Mouse (Mus musculus) heart, embryonic 16.5 days (tissue): ENCODE measurements around the gene Vhl. TPM values are rescaled to one million over a fixed set of nuclear protein-coding genes. Genes with fewer than 3 reads are reported as not detected.
A peak's percentile ranks its signal among the peaks of the same experiment; 100 is the strongest.
"Not testable (repeated sequence)": the region's sequence is repeated elsewhere in the genome, so short reads cannot be mapped to it uniquely, and the experiment has no call there.

Experiments
- ATAC-seq: fragments of 200-750 bp; cut with Nextera tagmentation; replicated peaks from 2 replicates; pipeline ENCODE4 v1.8.0; 2017; ENCODE audit warnings: moderate number of reproducible peaks; ENCODE audit not compliant: insufficient read depth, low FRiP score; ENCODE audit errors: extremely low read depth
- H3K27ac ChIP-seq: fragments of 300-500 bp; sonication (generic); 2 replicates; pipeline ENCODE4 v1.5.1; 2014; ENCODE audit warnings: mild to moderate bottlenecking, low read length, control low read depth, moderate library complexity
- H3K27me3 ChIP-seq: fragments of 300-500 bp; sonication (generic); 2 replicates; pipeline ENCODE4 v1.6.1; 2014; ENCODE audit warnings: low read length, mixed read lengths; ENCODE audit not compliant: control insufficient read depth, insufficient read depth
- H3K36me3 ChIP-seq: fragments of 300-500 bp; sonication (generic); 2 replicates; pipeline ENCODE4 v1.6.1; 2014; ENCODE audit not compliant: control insufficient read depth, insufficient read depth
- H3K4me1 ChIP-seq: fragments of 300-500 bp; sonication (generic); 2 replicates; pipeline ENCODE4 v1.6.1; 2014; ENCODE audit warnings: low read length, mixed read lengths; ENCODE audit not compliant: control insufficient read depth, insufficient read depth
- H3K4me2 ChIP-seq: fragments of 300-500 bp; sonication (generic); 2 replicates; pipeline ENCODE4 v1.6.1; 2014; ENCODE audit warnings: low read depth, mild to moderate bottlenecking, control low read depth, low read length
- H3K4me3 ChIP-seq: fragments of 300-500 bp; sonication (generic); 2 replicates; pipeline ENCODE4 v1.5.1; 2014; ENCODE audit warnings: mild to moderate bottlenecking, control low read depth, low read length
- H3K9ac ChIP-seq: fragments of 300-500 bp; sonication (generic); 2 replicates; pipeline ENCODE4 v1.6.1; 2014; ENCODE audit warnings: low read length, control low read depth
- H3K9me3 ChIP-seq: fragments of 300-500 bp; sonication (generic); replicated peaks from 2 replicates; pipeline ENCODE4 v1.6.1; 2016; ENCODE audit warnings: low read length; ENCODE audit not compliant: control insufficient read depth
- WGBS: fragments of 180-500 bp; shearing (Covaris S2); extraction: QIAGEN DNeasy Blood & Tissue Kit; methylation state at CpG from one replicate; pipeline ENCODE4 v1.1.7; 2014; 5-methylcytosine and 5-hydroxymethylcytosine counted together
- polyA plus RNA-seq: library from polyadenylated mRNA; unstranded; fragments of >200 nt; fragmentation: Nextera tagmentation; extraction: Ambion mirVana; gene quantifications from 2 replicates; pipeline ENCODE4 v1.2.1, GENCODE M21; 2015

Gene Vhl
- polyA plus RNA-seq, 1 experiment from 2014 or later = 28.8 TPM

DNA sequence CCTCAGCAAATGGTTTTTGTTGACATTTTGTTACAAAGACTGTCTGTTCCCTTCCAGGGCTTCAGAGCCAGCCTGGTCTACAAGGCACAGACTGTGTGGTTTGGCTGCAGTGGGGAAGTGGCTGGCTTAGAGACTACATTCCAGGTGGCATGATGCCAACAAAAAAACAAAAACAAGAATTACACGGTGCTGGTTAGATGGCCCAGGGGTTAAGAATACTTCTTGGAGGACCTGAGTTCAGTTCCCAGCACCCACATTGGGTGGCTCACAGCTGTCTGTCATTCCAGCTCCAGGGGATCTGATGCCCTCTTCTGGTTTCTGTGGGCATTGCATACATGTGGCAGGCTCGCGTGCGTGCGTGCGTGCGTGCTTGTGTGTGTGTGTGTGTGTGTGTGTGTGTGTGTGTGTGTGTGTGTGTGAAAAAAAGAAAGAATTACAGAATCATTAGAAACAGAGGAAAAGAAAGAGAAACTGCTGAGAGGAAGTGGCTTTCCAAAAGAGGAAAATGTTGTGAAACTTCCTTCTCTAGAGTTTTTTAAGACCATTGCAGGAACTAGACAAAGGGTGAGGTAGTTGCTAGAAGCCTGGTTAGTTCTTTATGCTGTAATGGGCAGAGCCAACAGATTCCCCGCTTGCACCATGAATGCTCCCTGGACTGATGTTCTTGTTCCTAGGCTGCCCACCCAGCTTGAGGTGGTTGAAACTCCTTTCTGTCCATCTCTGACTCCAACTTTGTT is 39.4 kb downstream of the Vhl start:
- H3K4me1 ChIP-seq = peaks cover 28% of the 10 kb centered on the region
- 95% methylated on average over 8 of the region's 8 CpGs for WGBS
- no peak overlapping the region for H3K4me3 ChIP-seq
- no peaks in the 10 kb centered on the region for H3K27me3 ChIP-seq
- H3K27ac ChIP-seq = no peak overlapping the region
- no peak overlapping the region for H3K4me2 ChIP-seq
- 0 out of 2 replicates have a peak, but pooled peaks cover 3% of the 10 kb centered on the region for H3K36me3 ChIP-seq
- no peak for ATAC-seq
- peaks cover 3% of the 10 kb centered on the region for H3K9me3 ChIP-seq
- H3K9ac ChIP-seq = no peak overlapping the region

DNA sequence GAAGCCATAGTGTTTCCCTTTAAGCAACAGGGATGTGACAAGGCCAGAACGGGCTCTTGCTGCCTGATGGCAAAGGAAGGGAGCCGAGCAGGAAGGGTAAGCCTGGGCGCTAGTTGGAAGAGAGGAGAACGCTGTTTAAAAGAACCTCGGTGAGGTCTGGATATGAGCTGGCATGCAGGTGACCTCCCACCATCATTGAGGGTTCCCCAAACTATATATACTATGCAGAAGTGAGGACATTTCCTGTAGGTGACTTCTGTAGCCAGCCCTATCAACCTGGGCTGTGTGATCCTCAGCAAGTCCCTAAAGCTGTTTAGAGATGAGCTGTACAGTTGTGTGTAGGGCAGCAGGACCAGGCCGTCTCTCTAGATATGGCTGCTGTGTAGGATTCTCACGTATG is 40.5 kb downstream of the Vhl start:
- Histone ChIP-seq H3K4me3 (no peak overlapping the region), H3K9me3 (peaks cover 3% of the 10 kb centered on the region), H3K27me3 (no peaks in the 10 kb centered on the region), H3K4me2 (no peak overlapping the region), H3K27ac (no peak overlapping the region), H3K4me1 (peaks cover 33% of the 10 kb centered on the region), H3K9ac (no peak overlapping the region), H3K36me3 (0 out of 2 replicates have a peak, but pooled peaks cover 3% of the 10 kb centered on the region)
- WGBS = 78% methylated on average over 7 of the region's 7 CpGs
- no peak for ATAC-seq

DNA sequence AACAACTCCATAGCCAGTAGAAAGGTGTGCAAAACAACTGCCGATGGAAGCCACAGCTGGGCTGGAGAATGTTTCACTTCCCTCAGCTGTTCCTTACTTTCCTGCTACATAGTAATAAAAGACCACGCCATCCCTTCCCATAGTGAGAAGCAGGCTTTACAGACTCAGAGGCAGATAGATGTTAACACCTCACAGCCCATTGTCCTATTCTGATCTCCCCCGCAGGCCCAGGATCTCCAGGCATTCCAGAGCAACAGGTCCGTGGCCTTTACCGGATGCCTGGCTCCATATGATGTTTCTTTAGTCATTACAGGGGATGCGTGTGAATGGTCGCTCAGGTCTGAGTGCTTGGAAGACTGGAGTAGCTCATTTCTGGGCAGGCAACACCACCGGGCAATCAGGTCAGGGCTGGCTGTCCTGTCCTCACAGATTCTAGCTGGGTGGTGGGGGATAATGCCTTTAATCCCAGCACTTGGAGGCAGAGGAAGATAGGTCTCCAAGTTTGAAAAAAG is 43.9 kb downstream of the Vhl start:
- H3K4me1 ChIP-seq = peaks cover 7% of the 10 kb centered on the region
- peaks cover 9% of the 10 kb centered on the region for H3K9me3 ChIP-seq
- no peaks in the 10 kb centered on the region for H3K27me3 ChIP-seq
- no peak overlapping the region for H3K4me2 ChIP-seq
- ATAC-seq = no peak
- peak overlapping the region; percentile 67 for H3K27ac ChIP-seq
- WGBS = 57% methylated on average over 8 of the region's 8 CpGs
- no peak overlapping the region for H3K9ac ChIP-seq
- no peak overlapping the region for H3K4me3 ChIP-seq
- H3K36me3 ChIP-seq = peaks cover 8% of the 10 kb centered on the region

DNA sequence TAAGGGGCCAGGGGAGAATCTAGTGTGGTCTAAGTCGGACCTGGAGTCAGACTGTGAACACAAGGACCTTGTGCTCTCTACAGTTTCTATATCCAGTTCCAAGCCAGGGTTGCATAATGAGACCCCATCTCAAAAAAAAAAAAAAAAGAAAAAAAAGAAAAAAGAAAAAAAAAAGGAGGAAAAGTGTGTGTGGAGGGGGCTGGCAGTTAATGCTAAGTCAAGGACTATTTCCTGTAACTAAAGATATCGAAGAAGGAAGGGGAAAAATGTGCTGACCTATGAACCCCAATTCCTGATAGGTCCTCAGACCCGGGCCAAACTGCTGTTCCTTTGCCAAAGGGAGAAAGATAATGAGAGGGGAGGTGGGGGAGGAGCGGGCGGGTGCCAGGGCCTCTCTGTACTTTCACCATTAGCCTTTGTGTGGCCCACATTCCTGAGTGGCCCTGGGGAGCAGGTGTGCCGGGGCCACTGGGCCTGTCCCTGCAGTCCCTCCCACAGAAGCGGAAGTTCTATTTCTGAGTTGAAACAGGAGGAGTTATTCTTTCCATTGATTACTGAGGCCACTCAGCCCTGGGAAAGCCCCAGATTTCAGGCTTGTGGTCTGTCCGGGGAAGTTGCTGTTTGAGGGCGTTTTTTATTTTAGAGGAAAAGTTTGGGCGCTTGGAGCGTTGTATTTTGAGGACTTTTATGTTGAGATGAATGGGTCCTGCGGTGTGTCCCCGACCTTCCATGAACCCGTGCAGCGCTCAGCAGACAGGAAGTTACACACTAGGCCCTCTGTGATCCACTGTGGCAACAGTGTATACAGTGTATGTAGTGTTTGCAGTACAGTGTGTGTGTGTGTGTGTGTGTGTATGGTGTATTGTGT is 44.8 kb downstream of the Vhl start:
- H3K4me1 ChIP-seq = peaks cover 7% of the 10 kb centered on the region
- WGBS = 37% methylated on average over 15 of the region's 15 CpGs
- peak overlapping the region; percentile 6; the same call in 1 of the 2 replicates for H3K4me2 ChIP-seq
- no peaks in the 10 kb centered on the region for H3K27me3 ChIP-seq
- H3K36me3 ChIP-seq = peaks cover 5% of the 10 kb centered on the region
- no peak overlapping the region for H3K9ac ChIP-seq
- peak overlapping the region; percentile 71 for H3K27ac ChIP-seq
- ATAC-seq = peak; percentile 66
- no peak overlapping the region for H3K4me3 ChIP-seq
- peaks cover 6% of the 10 kb centered on the region for H3K9me3 ChIP-seq

DNA sequence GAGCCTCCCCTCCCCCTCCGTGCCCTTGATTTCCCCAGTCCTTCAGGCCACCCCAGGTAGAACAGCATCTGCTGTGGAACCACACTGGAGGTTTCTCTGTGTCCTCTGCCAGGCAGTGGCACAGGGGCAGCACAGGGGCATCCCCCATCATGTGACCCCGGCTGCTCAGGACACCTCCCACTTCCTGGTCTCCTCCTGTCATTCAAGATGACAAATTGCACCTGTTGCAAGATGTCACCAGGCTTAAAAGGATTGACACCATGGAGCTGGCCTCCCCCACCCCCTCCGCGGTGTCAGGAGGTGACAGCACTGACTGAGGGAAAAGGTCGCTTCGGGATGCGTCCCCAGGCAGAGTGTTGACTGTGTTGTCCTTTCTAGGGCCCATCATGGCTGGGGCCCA is 46.1 kb downstream of the Vhl start:
- peaks cover 6% of the 10 kb centered on the region for H3K9me3 ChIP-seq
- no peak overlapping the region for H3K27ac ChIP-seq
- ATAC-seq = no peak; the same call in 1 of the 2 replicates
- peaks cover 5% of the 10 kb centered on the region for H3K36me3 ChIP-seq
- WGBS = 60% methylated on average over 7 of the region's 7 CpGs
- no peak overlapping the region for H3K4me2 ChIP-seq
- H3K4me1 ChIP-seq = peaks cover 7% of the 10 kb centered on the region
- no peak overlapping the region for H3K9ac ChIP-seq
- H3K27me3 ChIP-seq = no peaks in the 10 kb centered on the region
- H3K4me3 ChIP-seq = no peak overlapping the region

DNA sequence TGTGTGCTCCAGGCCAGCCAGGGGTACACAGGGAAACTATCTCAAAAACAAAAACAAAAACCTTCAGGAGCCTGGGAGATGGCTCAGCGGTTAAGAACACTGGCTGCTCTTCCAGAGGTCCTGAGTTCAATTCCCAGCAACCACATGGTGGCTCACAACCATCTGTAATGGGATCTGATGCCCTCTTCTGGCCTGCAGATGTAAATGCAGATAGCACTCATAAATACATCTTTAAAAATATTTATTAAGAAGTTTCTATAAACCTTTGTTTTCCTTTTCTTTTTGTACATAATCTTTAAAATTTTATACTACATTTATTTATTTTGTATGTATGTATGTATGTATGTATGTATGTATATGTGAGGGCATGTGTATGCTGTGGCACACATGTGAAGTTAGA is 48.3 kb downstream of the Vhl start:
- H3K27ac ChIP-seq, H3K9ac ChIP-seq, ATAC-seq, H3K4me1 ChIP-seq, H3K27me3 ChIP-seq, H3K4me3 ChIP-seq, H3K4me2 ChIP-seq, H3K36me3 ChIP-seq, H3K9me3 ChIP-seq: not testable (repeated sequence)
- WGBS = 85% methylated on average over 1 of the region's 1 CpGs

DNA sequence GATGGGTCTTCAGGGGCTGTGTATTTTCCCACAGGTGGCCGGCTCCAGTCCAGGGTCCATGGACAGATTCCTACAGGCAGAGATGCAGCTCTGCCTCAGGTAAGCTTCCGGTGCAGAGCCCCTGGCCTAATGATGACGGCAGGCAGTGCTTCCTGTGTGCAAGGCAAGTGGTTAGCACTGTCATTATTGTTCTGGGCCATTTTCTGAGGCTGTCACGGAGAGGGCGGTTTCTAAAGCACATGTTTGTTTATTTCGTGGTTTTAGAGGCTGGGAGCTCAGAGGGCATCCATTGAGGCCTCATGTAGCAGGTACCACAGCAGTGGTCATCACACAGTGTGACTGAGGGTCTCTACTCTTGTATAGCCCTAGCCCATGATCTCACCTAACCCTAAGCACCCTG is 49.2 kb downstream of the Vhl start:
- Histone ChIP-seq H3K4me3 (no peak overlapping the region), H3K36me3 (peaks cover 5% of the 10 kb centered on the region), H3K9ac (no peak overlapping the region), H3K27ac (no peak overlapping the region), H3K9me3 (peaks cover 6% of the 10 kb centered on the region), H3K4me1 (peaks cover 7% of the 10 kb centered on the region), H3K27me3 (no peaks in the 10 kb centered on the region), H3K4me2 (no peak overlapping the region)
- 78% methylated on average over 6 of the region's 6 CpGs for WGBS
- no peak for ATAC-seq

DNA sequence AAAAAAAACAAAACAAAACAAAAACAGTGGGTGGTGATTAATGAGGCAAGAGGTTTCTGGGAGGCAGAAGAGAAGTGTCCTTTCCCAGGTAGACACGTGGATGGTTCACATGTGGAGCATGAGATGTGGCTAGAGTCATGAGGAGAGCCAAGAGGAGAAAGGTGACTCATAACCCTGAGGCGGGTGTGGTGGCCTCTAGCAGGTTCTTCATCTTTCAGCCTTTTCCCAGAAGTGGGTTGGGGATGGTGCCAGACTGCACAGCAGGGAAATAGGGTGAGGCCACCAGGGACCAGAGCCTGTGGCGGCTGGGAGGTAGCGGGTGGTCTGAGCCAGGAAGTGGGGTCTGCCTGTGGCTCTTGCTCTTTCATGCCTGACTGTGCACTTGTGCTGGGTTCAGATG is 51.5 kb downstream of the Vhl start:
- Histone ChIP-seq H3K9ac (no peak overlapping the region), H3K27me3 (no peaks in the 10 kb centered on the region), H3K4me3 (no peak overlapping the region), H3K27ac (no peak overlapping the region), H3K36me3 (peaks cover 5% of the 10 kb centered on the region), H3K4me1 (no peaks in the 10 kb centered on the region), H3K9me3 (peaks cover 6% of the 10 kb centered on the region), H3K4me2 (no peak overlapping the region)
- ATAC-seq = no peak
- 74% methylated on average over 4 of the region's 4 CpGs for WGBS

DNA sequence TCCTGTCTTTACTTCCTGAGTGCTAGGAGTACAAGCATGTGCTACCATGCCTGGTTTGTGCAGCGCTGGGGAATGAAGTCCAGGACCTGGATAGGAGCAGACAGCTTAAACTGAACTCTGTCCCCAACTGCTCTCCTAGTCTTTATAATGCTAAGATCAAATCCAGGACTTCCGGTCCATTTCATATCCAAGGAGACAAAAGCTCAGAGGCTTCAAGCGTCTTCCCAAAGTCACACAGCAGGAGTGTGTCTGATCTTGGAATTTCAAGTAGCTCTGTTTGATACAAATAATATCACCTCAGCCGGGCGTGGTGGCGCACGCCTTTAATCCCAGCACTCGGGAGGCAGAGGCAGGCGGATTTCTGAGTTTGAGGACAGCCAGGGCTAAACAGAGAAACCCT is 52.2 kb downstream of the Vhl start:
- no peaks in the 10 kb centered on the region for H3K27me3 ChIP-seq
- peaks cover 5% of the 10 kb centered on the region for H3K36me3 ChIP-seq
- H3K9ac ChIP-seq = no peak overlapping the region
- H3K27ac ChIP-seq = no peak overlapping the region
- no peaks in the 10 kb centered on the region for H3K4me1 ChIP-seq
- H3K9me3 ChIP-seq = peaks cover 6% of the 10 kb centered on the region
- no peak overlapping the region for H3K4me2 ChIP-seq
- no peak for ATAC-seq
- H3K4me3 ChIP-seq = no peak overlapping the region
- 93% methylated on average over 9 of the region's 9 CpGs for WGBS
